Mouse (Mus musculus) lung, adult 2 months (tissue): ENCODE data around the gene Arfip1. TPM values are rescaled to one million over a fixed set of nuclear protein-coding genes. Genes with fewer than 3 reads are reported as not detected.

Source experiments
- DNase-seq: peaks from one replicate; pipeline ENCODE4 v3.0.0; 2022
- H3K4me1 ChIP-seq: fragments of 200-500 bp; 2 replicates; pipeline ENCODE4 v1.6.1; 2011; ENCODE audit warnings: low read length; ENCODE audit not compliant: control insufficient read depth, insufficient read depth
- H3K4me3 ChIP-seq: fragments of 200-500 bp; replicated peaks from 2 replicates; pipeline ENCODE3; 2011; ENCODE audit warnings: low read depth, mild to moderate bottlenecking, control low read depth, low read length; ENCODE audit errors: extremely low read depth
- CTCF ChIP-seq: fragments of 200-500 bp; IDR thresholded peaks from 2 replicates; pipeline ENCODE4 v1.5.1; 2011; ENCODE audit warnings: mild to moderate bottlenecking, low read length, control low read depth; ENCODE audit not compliant: insufficient read depth
- POLR2A ChIP-seq: fragments of 200-500 bp; IDR thresholded peaks from 2 replicates; pipeline ENCODE4 v1.6.1; 2011; ENCODE audit warnings: low read depth, mild to moderate bottlenecking, control low read depth, low read length, borderline replicate concordance; ENCODE audit errors: extremely low read depth
- WGBS: fragments of 180-500 bp; shearing (Covaris S2); methylation state at CpG from one replicate; pipeline ENCODE4 v1.1.7; 2018; 5-methylcytosine and 5-hydroxymethylcytosine counted together
- polyA plus RNA-seq: library from polyadenylated mRNA; depleted of rRNA; stranded (reverse); fragments of >200 nt; gene quantifications from 2 replicates; pipeline ENCODE4 v1.2.3, GENCODE M21; 2012; rRNA removed

The Arfip1 gene
- polyA plus RNA-seq, result 9.4 and 14.2 TPM in 2 replicates

GRCm38 (mm10) chr3:84582023-84582912 lies at the start of gene Arfip1:
TSS of gene Arfip1 (minus strand) at chr3:84582625.
- TF ChIP-seq CTCF (no peak), POLR2A (peak; percentile 68)
- under 1% methylated on average over 70 of the region's 70 CpGs for WGBS
- H3K4me3 ChIP-seq, result peak within 1 kb of the TSS; percentile 95
- peak; percentile 97 for DNase-seq
- no peaks in the 10 kb centered on the region; the same call in 1 of the 2 replicates for H3K4me1 ChIP-seq

- TF ChIP-seq POLR2A, result no peak
- TF ChIP-seq CTCF, result no peak
- Histone ChIP-seq H3K4me3 (no peak overlapping the region), H3K4me1 (no peaks in the 10 kb centered on the region)
- 97% methylated on average over 9 of the region's 9 CpGs for WGBS
- DNase-seq, result no peak
Measured at GRCm38 (mm10) chr3:84631586-84631985, 49.2 kb upstream of the Arfip1 start.

GRCm38 (mm10) chr3:84622026-84622425 lies 39.6 kb upstream of the Arfip1 start:
- WGBS, result 15% methylated on average over 3 of the region's 3 CpGs
- no peak overlapping the region for H3K4me3 ChIP-seq
- TF ChIP-seq POLR2A (no peak), CTCF (no peak)
- no peak for DNase-seq
- peaks cover 6% of the 10 kb centered on the region; the same call in 1 of the 2 replicates for H3K4me1 ChIP-seq

DNA sequence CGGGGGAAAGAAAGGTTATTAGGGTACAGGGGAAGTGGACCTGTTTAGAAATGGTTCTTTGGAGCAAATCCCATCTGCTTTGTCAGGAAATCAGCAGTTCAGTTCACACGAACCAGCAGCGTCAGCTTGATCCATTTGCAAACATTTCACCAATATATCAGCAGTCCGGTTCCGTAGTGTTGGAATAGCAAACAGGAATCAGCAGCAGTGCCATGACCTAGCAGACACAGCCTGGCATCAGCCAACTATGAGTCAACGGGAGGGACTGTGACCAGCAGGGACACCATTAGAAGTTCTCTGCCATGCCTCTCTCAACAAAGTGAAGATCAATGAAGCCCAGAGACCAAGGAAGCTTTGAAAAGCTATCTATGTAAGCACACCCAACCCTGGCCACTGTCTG lies 37.3 kb upstream of the Arfip1 start:
- TF ChIP-seq POLR2A (no peak), CTCF (no peak)
- Histone ChIP-seq H3K4me1 (peaks cover 3% of the 10 kb centered on the region; the same call in 1 of the 2 replicates), H3K4me3 (no peak overlapping the region)
- no peak for DNase-seq
- WGBS, result 92% methylated on average over 6 of the region's 6 CpGs

GRCm38 (mm10) chr3:84619056-84619455 lies 36.6 kb upstream of the Arfip1 start:
- 93% methylated on average over 7 of the region's 7 CpGs for WGBS
- DNase-seq, result no peak
- no peak overlapping the region for H3K4me3 ChIP-seq
- no peak for TF ChIP-seq POLR2A
- peaks cover 3% of the 10 kb centered on the region; the same call in 1 of the 2 replicates for H3K4me1 ChIP-seq

DNA sequence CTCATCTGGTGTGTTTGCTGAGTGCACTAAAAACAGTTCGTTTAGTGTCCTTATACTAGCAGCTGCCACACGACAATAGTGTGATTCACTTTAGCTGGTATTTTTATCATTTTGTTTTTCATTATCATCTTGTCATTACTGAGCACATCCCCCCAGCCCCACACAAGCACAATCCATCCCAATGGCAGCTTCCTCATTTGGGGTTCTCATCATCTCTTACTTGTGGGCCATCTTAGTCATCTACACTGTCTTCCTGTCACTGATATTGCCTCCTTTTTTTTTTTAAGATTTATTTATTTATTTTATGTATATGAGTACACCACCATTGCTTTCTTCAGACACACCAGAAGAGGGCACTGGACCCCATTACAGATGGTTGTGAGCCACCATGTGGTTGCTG lies 36.2 kb upstream of the Arfip1 start:
- TF ChIP-seq POLR2A (no peak), CTCF (no peak)
- no peak for DNase-seq
- H3K4me1 ChIP-seq, result peaks cover 3% of the 10 kb centered on the region; the same call in 1 of the 2 replicates
- H3K4me3 ChIP-seq, result no peak overlapping the region
- WGBS, result 94% methylated on average over 2 of the region's 2 CpGs

GRCm38 (mm10) chr3:84615856-84616225 lies 33.4 kb upstream of the Arfip1 start:
- DNase-seq, result no peak
- Histone ChIP-seq H3K4me3 (no peak overlapping the region), H3K4me1 (no peaks in the 10 kb centered on the region; the same call in 1 of the 2 replicates)
- TF ChIP-seq POLR2A, result no peak
- 54% methylated on average over 7 of the region's 7 CpGs for WGBS

- 21% methylated on average over 5 of the region's 5 CpGs for WGBS
- Histone ChIP-seq H3K4me1 (no peaks in the 10 kb centered on the region; the same call in 1 of the 2 replicates), H3K4me3 (no peak overlapping the region)
- no peak for DNase-seq
- TF ChIP-seq CTCF, result peak; percentile 17; the same call in 1 of the 2 replicates
- no peak for TF ChIP-seq POLR2A
Measured at GRCm38 (mm10) chr3:84615050-84615855, 32.8 kb upstream of the Arfip1 start.

GRCm38 (mm10) chr3:84610183-84610710 lies 27.8 kb upstream of the Arfip1 start:
- H3K4me3 ChIP-seq, result no peak overlapping the region
- TF ChIP-seq CTCF (no peak), POLR2A (no peak)
- WGBS, result 73% methylated on average over 9 of the region's 9 CpGs
- H3K4me1 ChIP-seq, result no peaks in the 10 kb centered on the region
- no peak for DNase-seq
